Mouse (Mus musculus): Measurements from ENCODE around the gene 5530401A14Rik.

DNA sequence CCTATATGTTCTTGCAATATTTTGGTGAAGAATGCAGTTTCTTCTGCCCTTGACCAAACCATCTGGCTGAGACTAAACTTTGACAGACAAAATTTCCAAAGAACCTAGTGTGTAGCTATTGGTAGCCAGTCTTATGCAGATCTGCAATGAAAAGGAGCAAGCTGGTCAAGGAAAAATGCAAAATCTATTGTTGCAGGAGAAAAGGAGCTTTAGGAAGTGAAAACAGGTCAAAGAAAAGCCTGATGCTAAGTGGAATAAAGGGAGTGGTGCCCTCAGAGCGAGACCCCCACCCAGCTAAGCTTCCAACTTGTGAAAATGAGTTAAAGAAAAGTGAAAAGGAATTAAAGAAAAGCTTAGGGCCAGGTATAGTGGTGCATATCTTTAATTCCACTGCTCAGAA, 28.1 kb upstream of the 5530401A14Rik start:
- TF ChIP-seq CTCF (conservative IDR thresholded peaks at IDR 0.05; ENCODE audit: insufficient read depth, insufficient read length, low read depth, low read length) (no peak), POLR2A (IDR thresholded peaks at IDR 0.05; ENCODE audit: low read depth, low read length) (no peak)
